Mouse (Mus musculus) gastrocnemius, adult 2 months (tissue): Measurements from ENCODE around the gene 2310030G06Rik. TPM values are rescaled to one million over a fixed set of nuclear protein-coding genes. Genes with fewer than 3 reads are reported as not detected.

Experiments used
- DNase-seq: peaks from one replicate; pipeline ENCODE4 v3.0.0; 2022
- H3K27ac ChIP-seq: fragments of 200-600 bp; 2 replicates; pipeline ENCODE4 v1.8.1; 2022; ENCODE audit warnings: mild to moderate bottlenecking
- H3K4me3 ChIP-seq: fragments of 200-600 bp; 2 replicates; pipeline ENCODE4 v1.8.1; 2022; ENCODE audit warnings: mild to moderate bottlenecking, moderate library complexity
- CTCF ChIP-seq: fragments of 200-600 bp; IDR thresholded peaks from 2 replicates; pipeline ENCODE4 v1.8.1; 2022; ENCODE audit warnings: antibody characterized with exemption, mild to moderate bottlenecking, moderate library complexity
- intact Hi-C: fragments of 180-260 bp; cut with DNase I; formaldehyde crosslinking; loops from one replicate; pipeline ENCODE4 v1.15.1; 2025
- total RNA-seq, 2 experiments: library from RNA; stranded (reverse); gene quantifications; 2 replicates each; pipeline ENCODE4 v1.2.3; 2021

The 2310030G06Rik gene
- total RNA-seq, 2 experiments from 2014 or later = 2.4 to 6.5 TPM

GRCm38 (mm10) chr9:50721061-50721460 lies 25.3 kb downstream of the 2310030G06Rik start:
- DNase-seq = no peak
- intact Hi-C loops = no loop called here
- no peak overlapping the region for H3K27ac ChIP-seq
- H3K4me3 ChIP-seq = no peak overlapping the region
- no peak for TF ChIP-seq CTCF

- no peak for TF ChIP-seq CTCF
- no peak for DNase-seq
- no peak overlapping the region for H3K4me3 ChIP-seq
- H3K27ac ChIP-seq = no peak overlapping the region
- intact Hi-C loops = no loop called here
Observed at GRCm38 (mm10) chr9:50718878-50719277, 27.5 kb downstream of the 2310030G06Rik start.

GRCm38 (mm10) chr9:50714188-50714587 lies 32.1 kb downstream of the 2310030G06Rik start:
- Histone ChIP-seq H3K4me3 (no peak overlapping the region), H3K27ac (no peak overlapping the region)
- intact Hi-C loops = no loop called here
- DNase-seq = no peak
- TF ChIP-seq CTCF = no peak

DNA sequence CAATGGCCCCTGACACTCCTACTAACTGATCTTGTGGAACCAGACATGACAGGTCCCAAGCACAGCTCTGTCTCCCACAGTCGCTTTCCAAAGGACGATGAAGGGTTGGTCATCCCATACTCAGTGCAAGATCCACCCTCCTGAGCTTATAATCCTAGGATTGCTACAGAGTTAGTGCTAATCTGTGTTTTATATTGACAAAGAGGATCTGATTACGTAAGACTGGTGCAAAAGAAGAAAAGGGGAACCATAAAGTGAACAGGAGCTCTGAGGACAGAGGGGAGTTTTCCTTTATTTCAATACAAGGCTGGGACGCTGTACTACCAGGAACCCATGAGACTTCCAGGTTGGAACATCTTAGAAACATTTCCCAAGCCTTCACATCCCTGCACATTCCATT lies 35.0 kb downstream of the 2310030G06Rik start:
- no peak overlapping the region for H3K27ac ChIP-seq
- no peak for TF ChIP-seq CTCF
- H3K4me3 ChIP-seq = no peak overlapping the region
- DNase-seq = no peak
- intact Hi-C loops = no loop called here

GRCm38 (mm10) chr9:50709108-50709507 lies 37.2 kb downstream of the 2310030G06Rik start:
- Histone ChIP-seq H3K4me3 (no peak overlapping the region), H3K27ac (no peak overlapping the region)
- intact Hi-C loops = loop anchor here (2.0 kb wide), 1 partner anchor 60 kb away; the partner anchor contains the start of gene Fdxacb1
- peak; percentile 79 for TF ChIP-seq CTCF
- DNase-seq = peak; percentile 47

DNA sequence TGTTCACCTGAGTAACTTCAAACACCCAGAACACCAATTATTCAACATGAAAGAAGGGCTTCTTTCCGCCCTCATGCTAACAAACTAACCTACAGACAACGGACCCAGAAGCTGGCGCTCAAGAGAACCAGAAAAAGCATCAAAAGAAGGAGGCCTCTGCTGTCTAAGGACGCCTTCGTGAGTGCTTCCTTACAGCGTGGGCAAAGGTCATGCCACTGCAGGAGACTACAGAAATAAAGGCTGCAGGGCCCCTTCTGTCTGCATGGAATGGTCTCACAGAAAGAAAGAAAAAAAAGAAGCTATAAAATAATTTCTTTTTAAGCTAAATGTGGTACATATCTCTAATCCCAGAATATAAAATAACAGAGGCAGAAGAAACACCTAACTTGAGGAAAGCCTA lies 41.4 kb downstream of the 2310030G06Rik start:
- no peak for TF ChIP-seq CTCF
- Histone ChIP-seq H3K4me3 (no peak overlapping the region), H3K27ac (no peak overlapping the region)
- no peak for DNase-seq
- intact Hi-C loops = no loop called here

DNA sequence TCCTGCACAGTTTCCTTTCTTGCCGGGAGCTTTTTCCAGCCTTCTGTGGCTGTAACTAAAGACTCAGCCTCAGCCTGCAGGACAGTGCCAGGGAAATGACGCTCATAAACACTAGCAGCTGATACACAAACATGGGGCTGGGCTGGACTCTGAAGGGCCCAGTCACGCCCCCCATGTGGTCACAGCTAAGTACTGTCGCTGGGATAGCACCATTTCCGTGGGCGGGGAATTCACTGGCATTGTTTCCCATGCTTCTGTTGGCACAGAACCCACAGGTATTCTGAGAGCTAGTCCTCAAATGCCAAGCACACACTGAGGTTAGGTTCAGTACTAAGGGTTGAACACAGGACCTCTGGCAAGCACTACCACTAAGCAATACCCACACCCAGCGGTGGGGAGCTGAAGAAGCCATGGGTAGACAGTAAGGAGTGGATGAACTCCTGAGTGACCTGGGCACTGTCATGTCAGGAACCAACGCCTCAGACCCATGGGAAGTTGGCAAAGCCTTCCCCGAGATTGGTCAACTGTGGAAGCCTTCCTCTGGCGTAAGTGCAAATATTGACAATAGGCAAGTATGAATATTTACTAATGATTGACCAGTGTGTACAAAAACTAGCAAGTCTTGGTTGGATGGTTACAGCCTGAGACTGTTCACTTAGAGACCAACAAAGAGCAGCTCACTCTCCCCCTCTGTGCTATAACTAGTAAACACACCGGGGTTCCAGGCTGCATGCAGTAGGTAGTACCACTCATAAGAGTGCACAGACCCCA lies 45.2 kb downstream of the 2310030G06Rik start:
- TF ChIP-seq CTCF = peak; percentile 47
- DNase-seq = peak; percentile 76
- intact Hi-C loops = no loop called here
- H3K27ac ChIP-seq = peak overlapping the region; percentile 76
- peak overlapping the region; percentile 40 for H3K4me3 ChIP-seq

GRCm38 (mm10) chr9:50698418-50699409 lies 47.6 kb downstream of the 2310030G06Rik start:
- Histone ChIP-seq H3K27ac (peak overlapping the region; percentile 86), H3K4me3 (peak overlapping the region; percentile 87)
- intact Hi-C loops = no loop called here
- TF ChIP-seq CTCF = no peak
- DNase-seq = peak; percentile 71

GRCm38 (mm10) chr9:50697706-50698041 lies 48.7 kb downstream of the 2310030G06Rik start:
- peak overlapping the region; percentile 86 for H3K27ac ChIP-seq
- peak overlapping the region; percentile 87 for H3K4me3 ChIP-seq
- no peak for TF ChIP-seq CTCF
- intact Hi-C loops = no loop called here
- peak; percentile 85 for DNase-seq

DNA sequence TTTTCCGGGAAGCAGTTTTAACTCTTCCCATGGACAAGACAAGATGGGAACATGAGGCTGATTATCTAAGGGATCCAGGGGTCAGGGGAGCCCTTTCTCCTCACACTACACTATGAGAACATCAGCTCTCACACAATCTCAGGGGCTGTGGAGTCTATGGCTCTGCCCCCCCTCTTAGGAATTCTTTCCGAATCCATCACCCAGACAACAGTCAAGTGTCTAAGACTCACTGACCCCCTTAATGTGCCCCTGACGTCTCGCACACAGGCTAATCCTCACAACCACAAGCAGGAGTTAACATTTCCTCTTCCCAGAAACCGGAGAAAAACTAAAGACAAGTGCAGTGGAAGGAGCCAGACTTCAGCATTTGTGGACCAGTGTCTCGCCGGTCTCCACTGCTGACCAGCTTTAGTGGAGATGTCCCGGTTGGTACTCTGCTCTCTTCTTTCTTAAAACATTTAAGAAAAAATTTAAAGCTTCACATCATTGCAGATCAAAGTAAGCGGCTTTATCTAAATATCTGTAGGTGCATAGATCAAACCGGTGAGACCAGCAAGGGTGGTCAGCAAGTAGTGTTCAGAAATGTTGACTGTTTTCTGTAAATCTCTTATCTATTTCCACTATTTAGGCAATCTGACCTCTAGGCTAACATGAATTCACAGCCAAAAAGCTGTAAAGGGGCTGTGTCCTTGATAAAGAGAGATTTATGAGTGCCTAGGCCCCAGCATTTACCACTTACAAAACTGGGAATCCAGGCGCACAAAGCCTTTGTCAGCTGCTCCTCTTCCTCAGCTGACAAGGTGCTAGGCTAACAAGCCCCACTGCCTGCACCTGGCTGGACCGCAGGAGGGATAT lies 49.3 kb downstream of the 2310030G06Rik start:
- no peak for DNase-seq
- H3K4me3 ChIP-seq = peak overlapping the region; percentile 87
- H3K27ac ChIP-seq = peak overlapping the region; percentile 86; the same call in 1 of the 2 replicates
- intact Hi-C loops = no loop called here
- TF ChIP-seq CTCF = no peak

DNA sequence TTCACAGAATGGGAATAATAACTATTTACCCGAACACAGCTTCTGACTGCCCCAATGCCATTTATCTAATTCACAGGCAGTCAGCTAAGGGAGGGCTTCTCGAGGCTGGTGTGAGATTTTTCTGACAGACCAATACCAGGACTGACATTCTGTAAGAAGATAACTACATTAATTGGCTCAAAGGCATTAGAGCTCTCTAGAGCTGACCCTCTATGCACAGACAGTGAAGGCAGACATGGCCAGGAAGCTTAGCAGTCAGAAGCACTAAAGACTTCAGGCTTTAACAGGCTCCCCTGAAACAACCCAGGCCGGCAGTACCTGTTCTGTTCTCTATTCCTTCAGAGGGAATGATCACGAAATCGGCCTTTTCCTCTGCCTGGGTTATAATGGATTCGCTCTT lies 51.2 kb downstream of the 2310030G06Rik start:
- Histone ChIP-seq H3K27ac (no peak overlapping the region), H3K4me3 (no peak overlapping the region)
- intact Hi-C loops = no loop called here
- TF ChIP-seq CTCF = no peak
- DNase-seq = no peak

DNA sequence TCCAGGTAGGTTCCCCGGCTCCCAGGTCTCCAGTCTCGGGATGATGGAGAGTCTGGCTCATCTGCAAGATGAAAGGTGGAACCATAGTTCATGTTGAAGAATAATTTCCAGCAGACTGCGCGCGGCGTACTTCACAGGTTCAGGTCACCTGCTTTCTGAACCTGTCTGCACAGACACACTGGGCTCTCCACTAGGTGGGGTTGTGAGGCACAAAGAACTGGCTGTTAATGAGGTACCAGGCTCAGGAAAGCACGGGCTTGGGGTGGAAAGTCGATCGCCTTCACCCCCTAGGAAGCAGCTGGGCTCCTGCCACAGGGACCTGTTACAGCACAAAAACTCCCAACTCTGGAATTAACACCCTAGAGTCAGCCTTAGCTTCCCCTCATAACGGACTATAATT lies 52.7 kb downstream of the 2310030G06Rik start:
- peak; percentile 62 for TF ChIP-seq CTCF
- H3K27ac ChIP-seq = no peak overlapping the region
- peak; percentile 61 for DNase-seq
- intact Hi-C loops = no loop called here
- H3K4me3 ChIP-seq = no peak overlapping the region
